Mouse (Mus musculus) right cerebral cortex, postnatal 36 days (tissue): ENCODE results near the gene Gata2.
"Not testable (repeated sequence)": the region's sequence is repeated elsewhere in the genome, so short reads cannot be mapped to it uniquely, and the experiment has no call there.

Experiments used
- DNase-seq, 2 experiments: peaks; one replicate each; pipeline ENCODE4 v3.0.0; 2022; ENCODE audit warnings: low spot score in 2 of 2, mixed read lengths in 1 of 2

The Gata2 gene

GRCm38 (mm10) chr6:88193433-88194052 is at the start of gene Gata2:
TSS of gene Gata2 (plus strand) at chr6:88193891.
- DNase-seq: no peak

GRCm38 (mm10) chr6:88145793-88146192 is 47.9 kb upstream of the Gata2 start:
- no peak for DNase-seq

GRCm38 (mm10) chr6:88146576-88146975 is 47.1 kb upstream of the Gata2 start:
- no peak for DNase-seq

- DNase-seq: peak in 1 of 2 experiments; percentile 10
These were observed 46.2 kb upstream of the Gata2 start for GRCm38 (mm10) chr6:88147411-88148003.

GRCm38 (mm10) chr6:88151335-88151734 is 42.4 kb upstream of the Gata2 start:
- no peak for DNase-seq

DNA sequence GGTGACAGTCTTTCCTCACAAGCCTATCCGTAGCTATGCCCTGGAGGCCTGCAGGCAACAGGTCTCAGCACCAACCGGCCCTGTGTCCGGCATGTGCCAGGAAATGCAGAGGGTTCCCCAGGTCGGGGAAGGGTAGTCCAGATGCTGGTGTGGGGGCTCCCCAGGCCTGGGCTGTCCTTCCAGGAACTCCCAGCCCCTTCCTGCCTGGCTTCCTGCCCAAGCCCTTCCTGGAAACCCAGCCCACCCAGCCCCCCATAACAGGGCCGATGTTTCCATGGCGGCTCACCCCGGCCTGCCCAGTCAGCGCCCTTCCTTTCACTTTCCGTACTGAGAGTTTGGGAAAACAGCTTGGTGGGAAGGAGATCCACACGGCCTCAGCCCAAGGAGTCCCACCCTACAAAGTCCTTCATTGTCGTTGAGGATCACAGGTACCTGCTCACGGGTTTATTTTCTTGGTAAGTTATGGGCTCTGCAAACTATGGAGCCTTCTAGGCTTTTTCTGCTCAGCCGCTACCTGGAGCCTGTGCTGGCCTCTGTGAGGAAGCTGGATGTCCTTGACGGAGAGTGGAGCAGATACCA is 41.5 kb upstream of the Gata2 start:
- DNase-seq: no peak

GRCm38 (mm10) chr6:88152979-88153378 is 40.7 kb upstream of the Gata2 start:
- no peak for DNase-seq

- DNase-seq: not testable (repeated sequence)
These were observed 38.1 kb upstream of the Gata2 start for GRCm38 (mm10) chr6:88155614-88156013.

- DNase-seq: no peak
These were observed 34.9 kb upstream of the Gata2 start for GRCm38 (mm10) chr6:88158790-88159189.

GRCm38 (mm10) chr6:88166054-88166453 is 27.6 kb upstream of the Gata2 start:
- no peak for DNase-seq

GRCm38 (mm10) chr6:88174191-88174590 is 19.5 kb upstream of the Gata2 start:
- DNase-seq: no peak

GRCm38 (mm10) chr6:88174676-88175075 is 19.0 kb upstream of the Gata2 start:
- no peak for DNase-seq

DNA sequence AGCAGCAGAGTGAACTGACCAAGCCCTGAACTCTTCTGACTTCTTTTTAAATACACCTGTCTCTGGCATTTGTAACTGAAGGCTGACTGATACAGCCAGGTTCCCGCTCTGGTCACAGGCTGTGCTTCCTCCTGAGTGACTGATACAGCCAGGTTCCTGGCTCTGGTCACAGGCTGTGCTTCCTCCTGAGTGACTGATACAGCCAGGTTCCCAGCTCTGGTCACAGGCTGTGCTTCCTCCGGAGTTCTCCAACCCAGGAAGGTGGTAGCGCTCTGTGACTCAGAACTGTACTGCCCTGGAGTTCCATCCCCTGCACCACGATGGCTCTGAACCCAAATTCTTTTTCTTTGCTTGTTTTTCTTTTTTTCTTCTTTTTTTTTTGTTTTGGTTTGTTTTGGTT is 9.0 kb upstream of the Gata2 start:
- no peak for DNase-seq

DNA sequence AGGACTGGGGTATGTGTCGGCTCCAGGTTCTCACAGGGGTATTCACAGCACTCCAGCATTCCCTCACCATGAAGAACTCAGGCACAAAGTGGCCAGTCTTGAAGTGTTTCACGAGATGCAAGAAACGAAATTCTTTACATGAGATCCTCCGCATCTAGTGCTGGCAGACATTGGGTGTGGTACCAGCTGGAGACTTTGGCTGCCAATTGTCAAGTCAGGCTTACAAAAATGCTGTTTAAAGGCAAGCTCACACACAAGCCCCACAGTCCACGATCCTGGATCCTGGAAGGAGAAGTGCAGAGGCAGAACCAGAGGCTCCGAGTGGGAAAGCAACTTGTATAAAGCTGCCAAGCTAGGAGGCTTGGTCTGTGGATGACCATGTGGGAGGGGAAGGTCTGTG is 5.5 kb upstream of the Gata2 start:
- DNase-seq: peak in 1 of 2 experiments; percentile 57

DNA sequence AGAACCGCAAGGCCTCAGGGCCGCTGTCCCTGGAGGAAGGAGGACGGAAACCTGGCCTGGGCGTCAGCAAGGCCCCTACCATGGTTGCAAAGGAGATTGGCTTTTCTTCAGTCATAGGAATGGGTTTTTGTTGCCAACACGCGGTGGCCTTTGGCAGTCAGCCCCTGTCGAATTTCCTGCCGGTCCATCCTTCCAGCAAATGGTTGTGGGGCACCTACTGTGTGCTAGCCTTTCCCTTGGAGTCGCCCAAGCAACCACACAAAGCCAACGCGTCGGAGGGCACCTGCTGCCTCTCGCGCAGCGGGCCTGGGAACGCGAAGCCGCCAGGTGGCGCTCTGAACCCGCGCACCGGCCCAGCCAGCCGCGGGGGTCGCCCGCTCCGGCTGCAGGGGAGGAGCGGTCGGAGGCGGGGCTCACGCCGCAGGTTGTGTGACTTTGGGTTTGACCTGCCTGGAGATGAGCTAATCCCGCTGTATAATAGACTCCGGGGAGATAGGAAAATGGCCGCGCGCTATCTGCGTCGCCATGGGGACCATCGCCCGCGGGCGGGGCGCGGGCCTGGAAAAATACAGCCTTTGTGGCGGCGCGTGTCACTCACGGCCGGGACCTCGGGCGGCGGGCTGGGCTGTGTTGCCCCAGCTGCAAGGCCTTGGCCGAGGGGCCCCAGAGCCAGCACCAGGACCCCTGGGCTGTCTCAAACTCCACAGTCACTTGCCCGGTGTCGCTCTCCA is 4.2 kb upstream of the Gata2 start:
- peak; percentile 37 to 57 for DNase-seq

DNA sequence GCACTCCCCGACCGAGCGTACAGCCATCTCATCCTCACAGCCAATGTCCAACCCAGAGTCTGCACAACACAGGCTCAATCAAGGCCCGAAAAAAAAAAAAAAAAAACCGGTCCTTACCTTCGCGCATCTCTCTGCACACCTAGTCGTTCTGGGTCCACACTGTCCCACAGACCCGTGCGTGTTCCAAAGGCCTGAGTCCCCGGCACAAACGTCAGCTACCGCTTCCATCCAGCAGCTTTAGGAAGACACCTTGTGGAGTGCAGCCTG is 3.7 kb upstream of the Gata2 start:
- DNase-seq: no peak

GRCm38 (mm10) chr6:88190310-88191023 is 3.2 kb upstream of the Gata2 start:
- no peak for DNase-seq

DNA sequence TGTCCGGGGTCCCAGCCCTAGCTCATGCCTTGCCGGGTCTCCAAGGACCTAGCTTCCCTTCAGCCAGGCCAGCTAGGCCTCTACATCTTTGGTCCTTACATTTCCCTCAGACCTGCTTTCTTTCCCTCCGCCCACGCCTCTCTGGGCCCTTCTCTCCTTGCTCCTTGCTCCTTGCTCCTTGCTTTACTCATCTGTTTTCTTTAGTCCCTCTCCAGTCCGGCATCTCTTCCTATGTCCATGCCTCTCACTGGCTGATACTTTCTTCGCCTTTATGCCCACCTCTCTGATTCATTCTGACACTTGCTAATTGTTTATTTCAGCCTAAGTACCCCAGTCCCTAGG is 2.7 kb upstream of the Gata2 start:
- DNase-seq: no peak

GRCm38 (mm10) chr6:88191411-88192070 is 2.1 kb upstream of the Gata2 start:
- DNase-seq: no peak

- DNase-seq: no peak
These were observed 935 bp upstream of the Gata2 start for GRCm38 (mm10) chr6:88192756-88193155.

- DNase-seq: no peak
These were observed 624 bp downstream of the Gata2 start for GRCm38 (mm10) chr6:88194053-88194977.
